Comparison of ENCODE assay signal across 8 mouse cellular contexts in the genomic region with DNA sequence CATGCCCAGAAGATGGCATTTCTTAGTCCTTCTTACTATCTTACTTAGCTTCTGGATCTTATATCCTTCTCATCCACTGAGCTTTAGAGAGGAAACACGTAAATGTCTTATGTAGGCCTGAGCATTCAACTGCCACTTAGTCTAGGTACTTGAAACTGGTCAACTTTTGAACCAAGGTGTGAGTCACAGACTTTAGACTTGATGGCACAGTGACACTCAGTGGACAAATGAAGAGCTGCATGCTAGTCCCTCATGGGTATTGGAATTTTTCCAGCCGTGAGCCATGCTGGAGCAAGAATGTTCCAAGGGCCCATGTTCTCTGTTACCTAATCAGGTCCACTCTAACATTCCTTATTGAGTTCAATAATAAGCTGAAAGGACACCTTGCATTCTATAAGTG. TPM values are rescaled to one million over a fixed set of nuclear protein-coding genes. Genes with fewer than 3 reads are reported as not detected.
A peak's percentile ranks its signal among the peaks of the same experiment; 100 is the strongest.
DNase-seq lines count a peak whose midpoint lies in the region; TF ChIP-seq lines count a peak whose summit lies in the region.

No protein-coding gene starts in this region.

- DNase-seq in heart, adult 2 months = peak; percentile 59 to 75
- DNase-seq in heart, adult 11 months = no peak
- peak; percentile 61 for DNase-seq in A20 (ENCODE audit: low read depth, low spot score)
- DNase-seq in adrenal gland, adult (ENCODE audit: inconsistent age in 2 of 2, low spot score in 1 of 2) = peak; percentile 76 to 95
- peak; percentile 40 for DNase-seq in fibroblast of lung, adult 2 months (ENCODE audit: low read depth)
- DNase-seq in kidney, adult 8-10 months = peak; percentile 69 to 85
- DNase-seq in lung, adult 18-20 months = peak; percentile 82 to 87
- DNase-seq in spleen, postnatal 36 days (ENCODE audit: low spot score in 2 of 2) = peak; percentile 14 to 16

- no peak overlapping the region for H3K9ac ChIP-seq in heart, adult 2 months (ENCODE audit: low read depth, low read length)

- TF ChIP-seq POLR2A in heart, adult 2 months (IDR thresholded peaks at IDR 0.05; ENCODE audit: insufficient read depth, low read depth, low read length) = no peak

- H3K79me2 ChIP-seq in heart, adult 2 months (replicated peaks; ENCODE audit: control insufficient read depth, insufficient read depth, low read length) = no peaks in the 10 kb centered on the region

- 0 out of 2 replicates have a peak, but pooled peaks have one; percentile 59 for TF ChIP-seq EP300 in heart, adult 2 months (IDR thresholded peaks at IDR 0.05; ENCODE audit: insufficient read depth, low read depth, low read length)

- H3K4me1 ChIP-seq in heart, adult 2 months (ENCODE audit: control insufficient read depth, insufficient read depth, low read length) = no peaks in the 10 kb centered on the region

- TF ChIP-seq CTCF in heart, adult 2 months (IDR thresholded peaks at IDR 0.05) = peak; percentile 98

- H3K36me3 ChIP-seq in heart, adult 2 months (ENCODE audit: control insufficient read depth, insufficient read depth, low read length) = no peaks in the 10 kb centered on the region

- no peak overlapping the region for H3K27ac ChIP-seq in heart, adult 2 months

- no peaks in the 10 kb centered on the region for H3K27me3 ChIP-seq in heart, adult 2 months (ENCODE audit: control insufficient read depth, insufficient read depth, low read length)

- 18% methylated on average over 2 of the region's 2 CpGs for WGBS in heart, adult 2 months

- intact Hi-C loops in heart, adult 2 months (cut with DNase I) = loop anchor here (1.0 to 2.0 kb wide), 3 partner anchors 42 to 210 kb away; no protein-coding TSS in a partner anchor

- no peak overlapping the region for H3K4me3 ChIP-seq in heart, adult 2 months

RNA-seq across cellular contexts. Expression of a gene that starts 13.0 kb away (rescaled TPM):
- total RNA-seq in heart, adult 2 months (2021) = 10 to 100 TPM; 62.7 to 63.6 TPM
- 57.0 and 72.2 TPM in 2 replicates for polyA plus RNA-seq in heart, adult 2 months (2012; rRNA removed)

RNA-seq across cellular contexts. Expression of a gene that starts 49.0 kb away (rescaled TPM):
- 10 to 100 TPM; 16.0 to 16.6 TPM for total RNA-seq in heart, adult 2 months (2021)
- 19.7 and 20.3 TPM in 2 replicates for polyA plus RNA-seq in heart, adult 2 months (2012; rRNA removed)
